Mouse (Mus musculus): ENCODE measurements around the gene Cryzl2. TPM values are rescaled to one million over a fixed set of nuclear protein-coding genes. Genes with fewer than 3 reads are reported as not detected.
A peak's percentile ranks its signal among the peaks of the same experiment; 100 is the strongest.

Gene Cryzl2
- total and polyA plus RNA-seq, 2 experiments from 2014 or later: 38.1 to 45.7 TPM

- TF ChIP-seq CTCF (IDR thresholded peaks at IDR 0.05; ENCODE audit: low read depth): no peak
- no peak for TF ChIP-seq EP300 (IDR thresholded peaks at IDR 0.05; ENCODE audit: low read depth)
- ATAC-seq (ENCODE audit: insufficient read depth, low read depth) (no peak), DNase-seq (ENCODE audit: low spot score) (no peak)
- 0 out of 2 replicates have a peak, but pooled peaks cover 10% of the 10 kb centered on the region for H3K4me1 ChIP-seq (ENCODE audit: control insufficient read depth, insufficient read depth)
- H3K9me3 ChIP-seq (replicated peaks; ENCODE audit: control insufficient read depth, low read length): no peaks in the 10 kb centered on the region
- H3K4me2 ChIP-seq (ENCODE audit: low read depth, low read length): peak overlapping the region; percentile 27; the same call in 1 of the 2 replicates
- H3K9ac ChIP-seq (replicated peaks; ENCODE audit: low read depth, low read length): no peak overlapping the region
- no peaks in the 10 kb centered on the region for H3K27me3 ChIP-seq (ENCODE audit: control insufficient read depth, insufficient read depth, low read length)
- no peak overlapping the region for H3K27ac ChIP-seq (ENCODE audit: low read depth)
- no peaks in the 10 kb centered on the region for H3K36me3 ChIP-seq (replicated peaks; ENCODE audit: control insufficient read depth, insufficient read depth, low read length)
- WGBS: 33% methylated on average over 8 of the region's 8 CpGs
- no peak overlapping the region for H3K4me3 ChIP-seq (ENCODE audit: low read depth, low read length)
Observed at GRCm38 (mm10) chr1:157425741-157426427, 32.5 kb upstream of the Cryzl2 start.

GRCm38 (mm10) chr1:157426933-157427332 is 31.4 kb upstream of the Cryzl2 start:
- no peaks in the 10 kb centered on the region for H3K36me3 ChIP-seq (replicated peaks; ENCODE audit: control insufficient read depth, insufficient read depth, low read length)
- DNase-seq (ENCODE audit: low spot score) (no peak), ATAC-seq (ENCODE audit: insufficient read depth, low read depth) (no peak)
- no peak overlapping the region for H3K4me2 ChIP-seq (ENCODE audit: low read depth, low read length)
- H3K4me3 ChIP-seq (ENCODE audit: low read depth, low read length): no peak overlapping the region
- TF ChIP-seq EP300 (IDR thresholded peaks at IDR 0.05; ENCODE audit: low read depth) (no peak), CTCF (IDR thresholded peaks at IDR 0.05; ENCODE audit: low read depth) (no peak)
- 0 out of 2 replicates have a peak, but pooled peaks cover 10% of the 10 kb centered on the region for H3K4me1 ChIP-seq (ENCODE audit: control insufficient read depth, insufficient read depth)
- 19% methylated on average over 1 of the region's 1 CpGs for WGBS
- no peaks in the 10 kb centered on the region for H3K9me3 ChIP-seq (replicated peaks; ENCODE audit: control insufficient read depth, low read length)
- no peak overlapping the region for H3K27ac ChIP-seq (ENCODE audit: low read depth)
- H3K9ac ChIP-seq (replicated peaks; ENCODE audit: low read depth, low read length): no peak overlapping the region
- no peaks in the 10 kb centered on the region for H3K27me3 ChIP-seq (ENCODE audit: control insufficient read depth, insufficient read depth, low read length)

GRCm38 (mm10) chr1:157427604-157428003 is 30.8 kb upstream of the Cryzl2 start:
- no peak overlapping the region for H3K4me2 ChIP-seq (ENCODE audit: low read depth, low read length)
- 0 out of 2 replicates have a peak, but pooled peaks cover 10% of the 10 kb centered on the region for H3K4me1 ChIP-seq (ENCODE audit: control insufficient read depth, insufficient read depth)
- H3K27me3 ChIP-seq (ENCODE audit: control insufficient read depth, insufficient read depth, low read length): no peaks in the 10 kb centered on the region
- DNase-seq (ENCODE audit: low spot score): no peak
- H3K4me3 ChIP-seq (ENCODE audit: low read depth, low read length): no peak overlapping the region
- no peaks in the 10 kb centered on the region for H3K9me3 ChIP-seq (replicated peaks; ENCODE audit: control insufficient read depth, low read length)
- no peaks in the 10 kb centered on the region for H3K36me3 ChIP-seq (replicated peaks; ENCODE audit: control insufficient read depth, insufficient read depth, low read length)
- WGBS: 94% methylated on average over 4 of the region's 4 CpGs
- ATAC-seq (ENCODE audit: insufficient read depth, low read depth): no peak
- no peak overlapping the region for H3K9ac ChIP-seq (replicated peaks; ENCODE audit: low read depth, low read length)
- no peak overlapping the region for H3K27ac ChIP-seq (ENCODE audit: low read depth)
- no peak for TF ChIP-seq EP300 (IDR thresholded peaks at IDR 0.05; ENCODE audit: low read depth)
- no peak for TF ChIP-seq CTCF (IDR thresholded peaks at IDR 0.05; ENCODE audit: low read depth)

DNA sequence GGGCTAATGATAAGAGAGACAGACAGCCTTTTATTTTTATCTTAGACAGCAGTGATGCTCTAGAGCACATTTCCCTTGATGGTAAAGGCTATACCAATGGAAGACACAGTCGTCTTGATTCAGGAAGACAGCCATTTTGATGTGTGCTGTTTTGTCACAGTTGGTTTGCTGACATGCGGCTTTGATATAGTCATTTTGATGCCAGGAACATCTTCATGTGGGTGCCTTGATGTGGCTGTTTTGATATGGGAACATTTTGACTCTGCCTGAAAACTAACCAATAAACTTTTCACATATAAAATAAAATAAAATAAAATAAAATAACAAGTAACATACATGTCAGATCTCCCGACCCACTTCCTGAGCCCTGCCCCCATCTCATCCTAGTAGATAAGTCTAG is 30.0 kb upstream of the Cryzl2 start:
- Histone ChIP-seq H3K9me3 (replicated peaks; ENCODE audit: control insufficient read depth, low read length) (no peaks in the 10 kb centered on the region), H3K9ac (replicated peaks; ENCODE audit: low read depth, low read length) (no peak overlapping the region), H3K4me1 (ENCODE audit: control insufficient read depth, insufficient read depth) (0 out of 2 replicates have a peak, but pooled peaks cover 10% of the 10 kb centered on the region), H3K27me3 (ENCODE audit: control insufficient read depth, insufficient read depth, low read length) (no peaks in the 10 kb centered on the region), H3K4me2 (ENCODE audit: low read depth, low read length) (no peak overlapping the region), H3K27ac (ENCODE audit: low read depth) (no peak overlapping the region), H3K36me3 (replicated peaks; ENCODE audit: control insufficient read depth, insufficient read depth, low read length) (no peaks in the 10 kb centered on the region), H3K4me3 (ENCODE audit: low read depth, low read length) (no peak overlapping the region)
- TF ChIP-seq EP300 (IDR thresholded peaks at IDR 0.05; ENCODE audit: low read depth) (no peak), CTCF (IDR thresholded peaks at IDR 0.05; ENCODE audit: low read depth) (no peak)
- ATAC-seq (ENCODE audit: insufficient read depth, low read depth) (no peak), DNase-seq (ENCODE audit: low spot score) (no peak)
- 80% methylated on average over 3 of the region's 3 CpGs for WGBS

DNA sequence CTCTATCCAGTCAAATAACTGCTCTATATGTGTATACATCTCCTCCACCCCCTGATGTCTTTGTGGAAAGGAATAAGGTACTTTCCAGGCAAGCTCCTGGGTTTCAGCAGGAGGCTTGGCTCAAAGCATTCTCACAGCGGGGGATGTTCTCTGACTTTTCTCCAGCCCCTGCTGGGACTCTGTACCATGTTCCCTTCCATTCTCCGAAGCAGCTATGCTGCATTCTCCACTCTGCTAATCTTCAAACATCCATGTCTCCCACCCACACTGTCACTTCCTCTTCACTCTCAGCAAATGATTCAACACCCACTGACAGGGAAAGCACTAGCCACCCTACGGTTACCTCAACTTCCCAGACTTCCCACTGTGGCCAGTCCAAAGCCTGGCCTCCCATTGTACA is 25.1 kb upstream of the Cryzl2 start:
- Histone ChIP-seq H3K4me3 (ENCODE audit: low read depth, low read length) (no peak overlapping the region), H3K9ac (replicated peaks; ENCODE audit: low read depth, low read length) (no peak overlapping the region), H3K4me2 (ENCODE audit: low read depth, low read length) (no peak overlapping the region), H3K4me1 (ENCODE audit: control insufficient read depth, insufficient read depth) (peaks cover 8% of the 10 kb centered on the region; the same call in 1 of the 2 replicates), H3K27ac (ENCODE audit: low read depth) (no peak overlapping the region), H3K9me3 (replicated peaks; ENCODE audit: control insufficient read depth, low read length) (no peaks in the 10 kb centered on the region), H3K27me3 (ENCODE audit: control insufficient read depth, insufficient read depth, low read length) (no peaks in the 10 kb centered on the region), H3K36me3 (replicated peaks; ENCODE audit: control insufficient read depth, insufficient read depth, low read length) (no peaks in the 10 kb centered on the region)
- DNase-seq (ENCODE audit: low spot score) (no peak), ATAC-seq (ENCODE audit: insufficient read depth, low read depth) (no peak)
- TF ChIP-seq EP300 (IDR thresholded peaks at IDR 0.05; ENCODE audit: low read depth): no peak
- TF ChIP-seq CTCF (IDR thresholded peaks at IDR 0.05; ENCODE audit: low read depth): no peak
- WGBS: 41% methylated on average over 3 of the region's 3 CpGs

- 83% methylated on average over 4 of the region's 4 CpGs for WGBS
- H3K4me3 ChIP-seq (ENCODE audit: low read depth, low read length): no peak overlapping the region
Observed at GRCm38 (mm10) chr1:157434404-157434803, 24.0 kb upstream of the Cryzl2 start.

More at GRCm38 (mm10) chr1:157434404-157434803, 24.0 kb upstream of the Cryzl2 start:
- DNase-seq (ENCODE audit: low spot score) (no peak), ATAC-seq (ENCODE audit: insufficient read depth, low read depth) (no peak)
- H3K4me1 ChIP-seq (ENCODE audit: control insufficient read depth, insufficient read depth): peaks cover 8% of the 10 kb centered on the region; the same call in 1 of the 2 replicates
- TF ChIP-seq EP300 (IDR thresholded peaks at IDR 0.05; ENCODE audit: low read depth) (no peak), CTCF (IDR thresholded peaks at IDR 0.05; ENCODE audit: low read depth) (no peak)
- no peak overlapping the region for H3K4me2 ChIP-seq (ENCODE audit: low read depth, low read length)
- H3K27me3 ChIP-seq (ENCODE audit: control insufficient read depth, insufficient read depth, low read length): no peaks in the 10 kb centered on the region
- no peaks in the 10 kb centered on the region for H3K9me3 ChIP-seq (replicated peaks; ENCODE audit: control insufficient read depth, low read length)
- no peak overlapping the region for H3K9ac ChIP-seq (replicated peaks; ENCODE audit: low read depth, low read length)
- no peaks in the 10 kb centered on the region for H3K36me3 ChIP-seq (replicated peaks; ENCODE audit: control insufficient read depth, insufficient read depth, low read length)
- H3K27ac ChIP-seq (ENCODE audit: low read depth): no peak overlapping the region

Data from heart, postnatal 0 days (tissue).